Mouse (Mus musculus): ENCODE measurements around the gene B230118H07Rik. TPM values are rescaled to one million over a fixed set of nuclear protein-coding genes. Genes with fewer than 3 reads are reported as not detected.

B230118H07Rik gene
- polyA plus RNA-seq, 1 experiment, result 20.2 TPM

DNA sequence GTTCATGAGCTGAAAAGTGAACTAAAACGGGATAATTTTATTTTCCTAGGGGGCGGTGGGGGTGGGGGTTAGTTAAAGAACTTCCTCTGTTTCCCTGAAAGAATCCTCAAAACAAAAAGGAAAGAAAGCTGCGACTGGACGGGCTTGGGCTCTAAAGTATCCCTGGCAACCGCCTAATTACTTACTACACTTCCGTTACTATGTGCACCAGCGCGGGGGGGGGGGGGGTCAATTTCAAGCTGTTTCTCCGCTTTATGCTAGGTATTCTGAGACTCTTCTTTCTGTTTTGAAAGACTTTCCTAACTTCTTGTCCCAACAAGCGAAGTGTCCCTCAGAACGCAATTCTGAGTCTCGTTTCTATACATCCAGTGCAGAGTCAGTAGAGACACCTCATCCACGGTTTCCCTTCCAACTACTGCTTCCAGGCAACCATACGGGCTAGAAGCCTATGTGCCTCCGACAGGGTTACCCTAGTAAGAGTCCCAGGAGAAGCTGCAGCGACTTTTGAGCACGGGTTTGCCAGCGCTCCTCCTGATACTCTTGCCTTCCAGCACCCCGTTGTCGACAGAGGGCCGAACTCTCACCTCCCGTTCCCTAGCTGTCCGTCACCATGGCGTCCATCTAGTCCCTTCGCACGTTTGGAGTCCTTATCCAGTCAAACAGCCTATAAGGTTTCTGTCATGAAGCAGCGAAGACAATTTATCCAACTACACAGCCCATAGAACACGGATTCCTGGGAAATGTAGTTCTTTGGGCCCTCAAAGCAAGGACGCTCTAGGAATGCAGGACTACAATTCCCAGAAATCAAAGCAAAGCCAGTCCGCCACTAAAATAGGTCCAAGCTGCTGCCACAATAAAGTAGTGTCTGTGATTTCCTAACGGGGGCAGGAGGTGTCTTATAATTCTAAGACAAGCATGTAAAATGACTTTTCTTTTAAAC lies 20.8 kb downstream of the B230118H07Rik start:
- DNase-seq (ENCODE audit: low read depth), result peak; percentile 99
- no peak for TF ChIP-seq CTCF (IDR thresholded peaks at IDR 0.05; ENCODE audit: borderline replicate concordance, extremely low read depth, insufficient read depth, insufficient read length)
- peak; percentile 39; the same call in 1 of the 2 replicates for TF ChIP-seq POLR2A (IDR thresholded peaks at IDR 0.05; ENCODE audit: borderline replicate concordance, extremely low read depth, insufficient read depth, insufficient read length, poor library complexity, severe bottlenecking)

DNA sequence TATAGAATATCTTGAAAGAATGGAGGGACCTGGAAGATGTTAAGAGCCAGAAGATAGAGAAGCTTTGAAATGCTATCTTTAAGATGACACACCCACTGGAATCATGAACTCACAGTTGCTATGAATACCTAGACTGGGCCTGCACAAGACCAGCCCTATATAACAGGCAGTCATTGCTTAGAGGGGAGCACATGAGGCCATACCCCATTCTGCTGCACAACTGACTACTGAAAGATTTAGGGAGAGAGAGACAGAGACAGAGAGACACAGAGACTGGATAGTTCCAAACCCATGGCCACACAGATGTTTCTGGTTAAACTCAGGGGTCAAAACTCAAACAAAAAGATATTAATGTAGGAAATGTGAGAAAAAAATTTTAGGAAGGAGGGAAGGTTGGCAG lies 22.1 kb downstream of the B230118H07Rik start:
- TF ChIP-seq POLR2A (IDR thresholded peaks at IDR 0.05; ENCODE audit: borderline replicate concordance, extremely low read depth, insufficient read depth, insufficient read length, poor library complexity, severe bottlenecking) (no peak), CTCF (IDR thresholded peaks at IDR 0.05; ENCODE audit: borderline replicate concordance, extremely low read depth, insufficient read depth, insufficient read length) (no peak)
- no peak for DNase-seq (ENCODE audit: low read depth)

- DNase-seq (ENCODE audit: low read depth), result no peak
- TF ChIP-seq POLR2A (IDR thresholded peaks at IDR 0.05; ENCODE audit: borderline replicate concordance, extremely low read depth, insufficient read depth, insufficient read length, poor library complexity, severe bottlenecking) (no peak), CTCF (IDR thresholded peaks at IDR 0.05; ENCODE audit: borderline replicate concordance, extremely low read depth, insufficient read depth, insufficient read length) (no peak)
Observed at GRCm38 (mm10) chr2:101624526-101624925, 24.8 kb downstream of the B230118H07Rik start, which contains the start of gene Rag2. Gene Rag2 (plus strand): TSS chr2:101624718.

DNA sequence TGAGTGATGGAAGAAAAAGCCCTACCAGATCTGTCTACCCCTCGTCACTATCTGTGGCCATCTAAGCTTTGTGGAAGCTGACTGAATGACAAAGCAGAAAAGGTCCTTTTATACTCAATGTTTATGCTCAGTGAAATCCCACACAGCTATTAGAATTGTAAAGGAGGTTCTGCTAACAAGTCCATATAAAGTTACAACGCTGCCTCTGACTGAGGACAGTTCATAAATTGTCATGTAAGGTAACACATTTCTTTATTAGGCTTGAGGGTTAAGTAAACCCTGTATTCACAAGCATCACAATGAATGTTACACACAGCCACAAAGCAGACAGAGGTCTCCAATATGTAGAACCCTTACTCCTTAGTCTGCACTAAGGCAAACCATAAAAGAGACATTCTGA lies 25.3 kb downstream of the B230118H07Rik start:
- TF ChIP-seq CTCF (IDR thresholded peaks at IDR 0.05; ENCODE audit: borderline replicate concordance, extremely low read depth, insufficient read depth, insufficient read length), result no peak
- DNase-seq (ENCODE audit: low read depth), result no peak

DNA sequence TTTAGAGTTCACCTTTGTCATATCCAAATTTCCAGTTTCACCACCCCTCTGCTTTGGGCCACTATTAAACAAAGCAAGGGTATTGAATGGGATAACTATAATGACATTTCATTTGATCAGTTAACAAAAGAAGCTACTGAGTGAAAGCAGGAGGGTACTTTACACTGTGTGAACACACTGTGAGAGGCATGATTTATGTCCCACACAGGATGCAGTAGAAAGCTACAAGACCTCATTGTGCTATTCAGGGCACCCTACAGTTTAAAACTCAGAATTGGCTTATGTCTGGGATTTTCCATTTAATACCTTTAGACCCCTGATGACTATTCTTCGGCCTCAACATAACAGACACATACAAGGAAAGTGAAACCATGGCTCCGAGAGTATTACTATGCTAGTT lies 26.3 kb downstream of the B230118H07Rik start:
- TF ChIP-seq CTCF (IDR thresholded peaks at IDR 0.05; ENCODE audit: borderline replicate concordance, extremely low read depth, insufficient read depth, insufficient read length) (no peak), POLR2A (IDR thresholded peaks at IDR 0.05; ENCODE audit: borderline replicate concordance, extremely low read depth, insufficient read depth, insufficient read length, poor library complexity, severe bottlenecking) (no peak)
- no peak for DNase-seq (ENCODE audit: low read depth)

DNA sequence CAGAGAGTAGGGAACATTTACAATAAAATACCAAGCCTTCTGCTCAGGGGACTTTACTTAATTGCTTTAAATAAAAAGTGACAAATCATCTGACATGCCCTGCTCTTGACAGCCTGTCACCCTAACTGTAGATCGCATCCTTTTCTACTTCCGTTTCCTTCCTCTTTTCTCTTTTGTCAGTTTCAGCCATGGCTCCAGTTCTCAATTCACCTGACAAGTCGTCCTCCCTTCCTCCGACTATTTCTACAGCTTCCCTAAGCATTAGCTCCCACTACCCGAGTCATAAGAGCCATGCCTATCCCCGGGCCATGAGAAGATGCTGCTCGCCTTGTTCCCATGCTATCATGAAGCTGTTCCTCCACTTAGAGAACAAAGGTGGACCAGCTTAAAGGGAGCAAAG lies 27.7 kb downstream of the B230118H07Rik start:
- TF ChIP-seq CTCF (IDR thresholded peaks at IDR 0.05; ENCODE audit: borderline replicate concordance, extremely low read depth, insufficient read depth, insufficient read length) (no peak), POLR2A (IDR thresholded peaks at IDR 0.05; ENCODE audit: borderline replicate concordance, extremely low read depth, insufficient read depth, insufficient read length, poor library complexity, severe bottlenecking) (no peak)
- no peak for DNase-seq (ENCODE audit: low read depth)

DNA sequence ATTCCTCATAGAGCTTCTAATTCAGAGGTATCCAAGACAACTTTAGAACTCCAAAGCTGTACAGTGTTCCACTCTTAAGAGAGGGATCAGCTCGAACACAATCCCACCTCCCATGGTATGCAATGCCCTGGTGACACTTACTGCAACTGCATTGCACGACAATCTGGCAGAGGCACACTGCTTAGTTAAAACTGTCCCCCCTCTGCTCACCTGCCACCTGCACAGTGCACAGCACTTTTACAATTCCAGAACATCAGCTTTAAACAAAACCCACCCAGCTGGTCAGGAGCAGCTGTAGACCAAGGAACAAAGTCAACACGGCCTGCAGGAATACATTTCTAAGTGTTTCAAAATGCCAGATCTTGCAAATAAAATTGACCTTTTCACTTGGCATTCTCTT lies 28.4 kb downstream of the B230118H07Rik start:
- TF ChIP-seq CTCF (IDR thresholded peaks at IDR 0.05; ENCODE audit: borderline replicate concordance, extremely low read depth, insufficient read depth, insufficient read length), result no peak
- no peak for TF ChIP-seq POLR2A (IDR thresholded peaks at IDR 0.05; ENCODE audit: borderline replicate concordance, extremely low read depth, insufficient read depth, insufficient read length, poor library complexity, severe bottlenecking)

GRCm38 (mm10) chr2:101618373-101618772 lies 31.0 kb downstream of the B230118H07Rik start:
- DNase-seq (ENCODE audit: low read depth), result no peak
- TF ChIP-seq CTCF (IDR thresholded peaks at IDR 0.05; ENCODE audit: borderline replicate concordance, extremely low read depth, insufficient read depth, insufficient read length) (no peak), POLR2A (IDR thresholded peaks at IDR 0.05; ENCODE audit: borderline replicate concordance, extremely low read depth, insufficient read depth, insufficient read length, poor library complexity, severe bottlenecking) (no peak)

More for the DNA sequence above, 28.4 kb downstream of the B230118H07Rik start:
- DNase-seq (ENCODE audit: low read depth), result no peak

DNA sequence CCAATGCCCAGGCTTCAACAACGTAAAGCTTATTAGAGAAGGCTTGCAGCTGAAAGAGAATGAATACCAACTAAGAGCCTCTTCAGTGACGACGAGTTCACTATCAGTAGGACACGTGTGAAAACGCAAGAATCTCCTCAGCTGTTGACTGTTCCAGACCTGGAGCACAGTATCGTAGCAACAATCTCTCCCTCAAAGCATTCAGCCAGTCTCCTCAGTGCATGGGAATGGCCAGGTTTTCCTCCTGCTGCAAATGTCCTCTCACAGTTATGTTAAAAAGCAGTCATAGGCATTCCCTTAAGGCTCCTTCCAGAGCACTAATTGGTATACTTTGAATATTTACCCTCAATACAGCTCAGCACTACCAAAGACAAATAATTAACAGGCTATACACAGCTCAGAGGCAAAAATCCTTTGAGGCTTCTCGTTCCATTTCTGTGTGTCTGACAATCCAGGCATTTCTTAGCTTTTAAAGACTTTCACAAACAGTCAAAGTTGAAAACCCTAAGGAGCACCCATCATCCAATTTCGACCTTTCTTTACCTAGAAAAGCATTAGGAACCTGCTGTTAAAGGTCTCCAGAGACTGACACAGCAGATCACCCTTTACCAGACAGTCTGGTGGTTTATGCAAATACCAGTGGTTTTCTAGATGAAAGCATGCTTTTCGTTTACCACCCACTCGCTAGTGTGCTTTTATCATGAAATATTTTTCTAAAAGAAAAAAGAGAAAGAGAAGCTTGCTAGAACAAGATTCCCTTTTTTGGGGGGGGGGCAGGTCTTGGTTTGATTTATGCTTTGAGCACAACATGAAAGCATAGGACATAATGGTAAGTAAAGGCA lies 33.6 kb downstream of the B230118H07Rik start:
- peak; percentile 51 for DNase-seq (ENCODE audit: low read depth)
- TF ChIP-seq CTCF (IDR thresholded peaks at IDR 0.05; ENCODE audit: borderline replicate concordance, extremely low read depth, insufficient read depth, insufficient read length) (no peak), POLR2A (IDR thresholded peaks at IDR 0.05; ENCODE audit: borderline replicate concordance, extremely low read depth, insufficient read depth, insufficient read length, poor library complexity, severe bottlenecking) (no peak)

DNA sequence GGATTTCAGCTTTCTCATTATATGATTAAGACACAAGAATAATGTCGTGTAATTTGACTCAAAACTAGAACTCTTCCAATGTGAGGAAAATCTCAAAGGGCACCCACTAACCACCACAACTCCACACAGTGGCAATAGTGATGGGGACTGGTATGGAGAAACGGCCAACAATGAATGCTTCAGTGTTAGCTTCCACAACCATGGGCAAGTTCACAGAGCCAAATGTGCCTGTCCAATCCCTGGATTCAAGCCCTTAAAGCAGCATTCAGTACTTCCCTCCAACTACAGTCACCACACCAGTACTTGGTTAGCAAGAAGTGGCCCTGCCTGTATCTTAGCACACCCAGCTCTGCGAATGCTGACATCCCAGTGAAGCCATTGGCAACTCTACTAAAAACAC lies 38.5 kb downstream of the B230118H07Rik start:
- no peak for DNase-seq (ENCODE audit: low read depth)
- no peak for TF ChIP-seq POLR2A (IDR thresholded peaks at IDR 0.05; ENCODE audit: borderline replicate concordance, extremely low read depth, insufficient read depth, insufficient read length, poor library complexity, severe bottlenecking)
- no peak for TF ChIP-seq CTCF (IDR thresholded peaks at IDR 0.05; ENCODE audit: borderline replicate concordance, extremely low read depth, insufficient read depth, insufficient read length)

DNA sequence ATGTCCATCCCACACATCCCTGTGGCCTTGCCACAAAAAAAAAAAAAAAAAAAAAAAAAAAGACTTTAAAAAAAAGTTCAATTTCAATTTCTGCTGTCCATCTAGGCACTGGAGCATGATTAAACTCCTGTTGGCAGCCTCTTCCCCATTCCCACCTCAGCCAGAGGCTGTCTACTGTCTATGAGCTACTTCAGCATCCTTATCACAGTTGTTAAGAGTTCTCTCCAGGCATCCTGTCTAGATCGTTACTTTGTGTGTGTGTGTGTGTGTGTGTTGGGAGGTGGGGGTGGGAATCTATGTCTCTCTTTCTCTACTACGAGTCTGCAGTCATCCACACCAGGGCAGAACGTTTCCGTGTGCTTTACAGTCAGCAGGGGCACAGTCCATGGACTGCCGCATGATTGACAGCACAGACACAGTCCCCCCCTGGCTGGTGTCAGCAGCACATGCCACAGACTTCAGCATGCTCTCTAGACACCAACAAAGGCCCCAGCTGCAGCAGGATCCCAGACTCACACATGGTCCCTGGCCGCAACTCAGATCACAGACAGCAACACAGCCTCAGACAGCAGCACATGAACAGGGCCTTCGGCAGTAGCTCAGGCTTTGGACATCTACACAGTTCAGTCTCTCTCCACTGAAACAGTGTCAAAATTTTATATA lies 41.0 kb downstream of the B230118H07Rik start:
- TF ChIP-seq POLR2A (IDR thresholded peaks at IDR 0.05; ENCODE audit: borderline replicate concordance, extremely low read depth, insufficient read depth, insufficient read length, poor library complexity, severe bottlenecking), result no peak
- TF ChIP-seq CTCF (IDR thresholded peaks at IDR 0.05; ENCODE audit: borderline replicate concordance, extremely low read depth, insufficient read depth, insufficient read length), result no peak
- peak; percentile 87 for DNase-seq (ENCODE audit: low read depth)

All from brain, embryonic 14.5 days (tissue).